Mouse (Mus musculus): ENCODE data around the gene Swt1. TPM values are rescaled to one million over a fixed set of nuclear protein-coding genes. Genes with fewer than 3 reads are reported as not detected.
"Not testable (repeated sequence)": the region's sequence is repeated elsewhere in the genome, so short reads cannot be mapped to it uniquely, and the experiment has no call there.

Gene Swt1
- polyA plus RNA-seq, 1 experiment: 15.6 TPM

DNA sequence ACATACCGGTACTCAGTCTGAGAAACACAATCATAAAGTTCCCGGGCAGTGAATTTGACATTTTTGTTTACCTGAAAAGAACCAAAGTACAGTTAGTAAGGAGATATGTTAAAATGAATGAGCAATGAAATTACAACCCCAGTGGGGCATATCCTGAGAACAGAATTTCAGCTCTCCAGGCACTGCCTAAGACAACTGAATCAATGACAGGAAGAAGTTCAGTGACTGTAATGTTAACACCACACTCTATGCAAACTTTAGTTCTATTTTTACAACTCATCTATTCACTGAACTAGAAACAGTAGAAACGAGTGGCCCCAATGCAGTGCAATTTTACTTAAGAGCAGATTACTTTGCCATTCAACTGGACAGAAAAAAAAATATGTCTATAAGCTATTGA is 57.7 kb downstream of the Swt1 start:
- Histone ChIP-seq H3K4me3 (ENCODE audit: insufficient read depth, low read length) (no peak overlapping the region), H3K4me1 (ENCODE audit: control insufficient read depth, insufficient read depth, low read length) (peaks cover 2% of the 10 kb centered on the region; the same call in 1 of the 2 replicates), H3K27ac (ENCODE audit: insufficient read depth, low read length) (peak overlapping the region; percentile 87; the same call in 1 of the 2 replicates)
- TF ChIP-seq POLR2A (IDR thresholded peaks at IDR 0.05; ENCODE audit: low read depth, low read length) (no peak), CTCF (IDR thresholded peaks at IDR 0.05; ENCODE audit: borderline replicate concordance, insufficient read depth, low read length) (no peak)

DNA sequence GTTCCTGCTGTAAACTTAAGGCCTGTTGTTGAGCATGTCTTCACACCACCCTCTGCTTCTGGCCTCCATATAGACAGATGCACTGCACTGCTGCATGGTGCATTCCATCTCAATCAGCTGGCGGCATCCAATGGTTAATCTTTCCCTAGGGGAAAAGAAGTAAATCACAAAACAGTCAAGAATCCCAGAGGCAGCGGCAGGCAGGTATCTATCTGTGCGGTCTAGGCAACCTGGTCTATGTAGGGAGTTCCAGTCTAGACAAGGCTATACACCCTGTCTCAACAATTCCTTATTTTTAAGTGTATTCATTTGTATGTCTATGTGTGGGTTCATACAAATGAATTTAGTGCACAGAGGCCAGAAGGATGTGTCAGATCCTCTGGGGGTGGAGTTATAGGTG is 59.8 kb downstream of the Swt1 start:
- H3K4me3 ChIP-seq (ENCODE audit: insufficient read depth, low read length): no peak overlapping the region
- no peak overlapping the region for H3K27ac ChIP-seq (ENCODE audit: insufficient read depth, low read length)
- TF ChIP-seq CTCF (IDR thresholded peaks at IDR 0.05; ENCODE audit: borderline replicate concordance, insufficient read depth, low read length): no peak
- no peak for TF ChIP-seq POLR2A (IDR thresholded peaks at IDR 0.05; ENCODE audit: low read depth, low read length)

DNA sequence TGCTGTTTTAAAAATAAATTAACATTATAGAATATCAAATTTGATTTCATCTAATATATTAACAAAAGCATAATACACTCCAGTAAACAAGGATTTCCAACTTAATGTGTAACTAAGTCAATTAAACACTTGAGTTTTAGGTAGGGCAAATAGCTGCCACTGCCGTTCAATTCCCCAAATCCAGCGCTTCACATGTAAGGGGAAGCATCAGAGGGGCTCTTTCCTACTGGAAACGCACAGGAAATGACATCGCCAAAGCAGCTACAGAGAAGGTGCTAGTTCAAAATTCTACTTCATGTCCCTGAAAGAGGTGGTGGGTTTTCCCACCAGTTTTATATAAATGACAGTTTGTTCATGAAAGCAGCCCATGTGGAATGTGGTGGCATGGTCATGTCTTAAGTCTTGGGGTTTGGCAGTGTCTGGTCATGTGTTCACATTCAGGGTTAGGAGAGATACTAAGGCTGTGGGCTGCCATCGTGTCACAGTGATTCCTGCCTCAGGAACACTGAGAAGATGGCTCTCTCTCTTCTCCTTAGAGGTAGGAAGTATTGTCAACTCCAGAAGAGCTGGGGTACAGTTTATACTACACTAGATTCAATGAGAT is 60.4 kb downstream of the Swt1 start:
- H3K4me3 ChIP-seq (ENCODE audit: insufficient read depth, low read length): no peak overlapping the region
- peaks cover 2% of the 10 kb centered on the region; the same call in 1 of the 2 replicates for H3K4me1 ChIP-seq (ENCODE audit: control insufficient read depth, insufficient read depth, low read length)
- no peak for TF ChIP-seq CTCF (IDR thresholded peaks at IDR 0.05; ENCODE audit: borderline replicate concordance, insufficient read depth, low read length)
- no peak for TF ChIP-seq POLR2A (IDR thresholded peaks at IDR 0.05; ENCODE audit: low read depth, low read length)
- no peak overlapping the region for H3K27ac ChIP-seq (ENCODE audit: insufficient read depth, low read length)

More for the DNA sequence above, 59.8 kb downstream of the Swt1 start:
- H3K4me1 ChIP-seq (ENCODE audit: control insufficient read depth, insufficient read depth, low read length): peaks cover 2% of the 10 kb centered on the region; the same call in 1 of the 2 replicates

GRCm38 (mm10) chr1:151366944-151367605 is 61.2 kb downstream of the Swt1 start:
- no peak overlapping the region for H3K4me3 ChIP-seq (ENCODE audit: insufficient read depth, low read length)
- peaks cover 2% of the 10 kb centered on the region; the same call in 1 of the 2 replicates for H3K4me1 ChIP-seq (ENCODE audit: control insufficient read depth, insufficient read depth, low read length)
- TF ChIP-seq CTCF (IDR thresholded peaks at IDR 0.05; ENCODE audit: borderline replicate concordance, insufficient read depth, low read length): no peak
- no peak for TF ChIP-seq POLR2A (IDR thresholded peaks at IDR 0.05; ENCODE audit: low read depth, low read length)
- H3K27ac ChIP-seq (ENCODE audit: insufficient read depth, low read length): no peak overlapping the region

DNA sequence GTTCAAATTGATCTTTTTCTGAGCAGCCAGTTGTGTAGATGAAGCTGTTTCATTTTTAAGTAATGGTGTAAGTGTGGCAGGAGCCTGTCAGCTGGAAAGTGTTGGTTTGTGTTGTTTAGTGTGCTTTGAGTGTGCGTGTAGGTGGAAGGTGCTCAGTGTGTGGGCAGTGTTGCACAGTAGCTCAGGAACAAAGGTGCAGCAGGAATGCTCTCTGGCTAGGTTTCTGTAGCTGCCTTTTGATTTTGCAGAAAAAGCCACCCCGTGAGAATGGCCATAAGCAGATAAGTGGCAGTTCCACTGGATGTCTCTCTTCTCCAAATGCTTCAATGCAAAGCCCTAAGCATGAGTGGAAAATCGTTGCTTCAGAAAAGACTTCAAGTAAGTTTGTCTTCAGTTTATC is 68.9 kb downstream of the Swt1 start:
- Histone ChIP-seq H3K27ac (ENCODE audit: insufficient read depth, low read length) (no peak overlapping the region), H3K4me3 (ENCODE audit: insufficient read depth, low read length) (no peak overlapping the region), H3K4me1 (ENCODE audit: control insufficient read depth, insufficient read depth, low read length) (no peaks in the 10 kb centered on the region)
- no peak for TF ChIP-seq POLR2A (IDR thresholded peaks at IDR 0.05; ENCODE audit: low read depth, low read length)
- no peak for TF ChIP-seq CTCF (IDR thresholded peaks at IDR 0.05; ENCODE audit: borderline replicate concordance, insufficient read depth, low read length)

- TF ChIP-seq POLR2A (IDR thresholded peaks at IDR 0.05; ENCODE audit: low read depth, low read length) (no peak), CTCF (IDR thresholded peaks at IDR 0.05; ENCODE audit: borderline replicate concordance, insufficient read depth, low read length) (no peak)
- H3K27ac ChIP-seq (ENCODE audit: insufficient read depth, low read length): no peak overlapping the region
- H3K4me3 ChIP-seq (ENCODE audit: insufficient read depth, low read length): no peak overlapping the region
- no peaks in the 10 kb centered on the region for H3K4me1 ChIP-seq (ENCODE audit: control insufficient read depth, insufficient read depth, low read length)
These were observed 72.3 kb downstream of the Swt1 start for GRCm38 (mm10) chr1:151355994-151356393.

DNA sequence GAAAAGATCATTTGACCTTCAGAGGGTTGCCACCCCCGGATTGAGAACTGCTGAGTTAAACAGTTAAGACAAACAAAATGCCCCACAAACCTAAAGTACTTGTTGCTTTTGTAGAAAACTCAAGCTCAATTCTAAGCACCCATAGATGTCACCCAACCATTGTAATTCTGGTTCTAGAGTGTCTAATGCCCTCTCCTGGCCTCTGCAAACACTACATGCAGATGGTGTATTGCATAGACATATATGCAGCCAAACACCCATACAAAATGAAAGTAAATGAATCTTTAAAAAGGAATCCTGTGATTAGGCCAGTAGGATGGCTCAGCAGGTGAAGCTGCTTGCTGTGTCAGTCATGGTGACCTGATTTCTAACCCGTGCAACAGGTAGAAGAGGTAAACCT is 75.3 kb downstream of the Swt1 start:
- no peak overlapping the region for H3K27ac ChIP-seq (ENCODE audit: insufficient read depth, low read length)
- TF ChIP-seq CTCF (IDR thresholded peaks at IDR 0.05; ENCODE audit: borderline replicate concordance, insufficient read depth, low read length) (no peak), POLR2A (IDR thresholded peaks at IDR 0.05; ENCODE audit: low read depth, low read length) (no peak)
- no peaks in the 10 kb centered on the region; the same call in 1 of the 2 replicates for H3K4me1 ChIP-seq (ENCODE audit: control insufficient read depth, insufficient read depth, low read length)
- no peak overlapping the region for H3K4me3 ChIP-seq (ENCODE audit: insufficient read depth, low read length)

GRCm38 (mm10) chr1:151348293-151348692 is 80.0 kb downstream of the Swt1 start:
- not testable (repeated sequence) for H3K4me1 ChIP-seq (ENCODE audit: control insufficient read depth, insufficient read depth, low read length); H3K4me3 ChIP-seq (ENCODE audit: insufficient read depth, low read length); H3K27ac ChIP-seq (ENCODE audit: insufficient read depth, low read length)

DNA sequence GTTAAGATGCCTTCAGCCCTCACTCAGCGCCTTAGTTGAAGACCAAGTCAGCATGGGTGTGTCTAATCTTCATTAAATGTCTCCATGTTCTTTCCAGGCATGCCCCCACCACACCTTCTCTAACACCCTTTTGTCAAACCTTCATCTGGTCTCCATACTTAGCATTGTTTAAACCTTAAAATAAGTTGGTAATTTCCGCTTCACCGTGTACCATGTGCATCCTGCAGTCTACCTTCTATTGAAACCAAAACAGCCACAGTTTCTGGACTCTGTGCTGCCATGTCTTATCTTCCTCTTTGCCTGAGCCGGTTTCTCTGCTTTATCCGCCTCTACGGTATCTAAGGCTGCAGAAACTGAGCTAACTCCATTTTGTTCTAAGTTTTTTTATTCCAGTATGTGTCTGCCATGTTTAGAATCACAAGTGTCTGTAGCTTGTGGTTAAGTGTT is 81.6 kb downstream of the Swt1 start:
- H3K27ac ChIP-seq (ENCODE audit: insufficient read depth, low read length): no peak overlapping the region
- H3K4me3 ChIP-seq (ENCODE audit: insufficient read depth, low read length): peak overlapping the region; percentile 20
- TF ChIP-seq CTCF (IDR thresholded peaks at IDR 0.05; ENCODE audit: borderline replicate concordance, insufficient read depth, low read length): no peak
- TF ChIP-seq POLR2A (IDR thresholded peaks at IDR 0.05; ENCODE audit: low read depth, low read length): no peak
- H3K4me1 ChIP-seq (ENCODE audit: control insufficient read depth, insufficient read depth, low read length): peaks cover 4% of the 10 kb centered on the region

DNA sequence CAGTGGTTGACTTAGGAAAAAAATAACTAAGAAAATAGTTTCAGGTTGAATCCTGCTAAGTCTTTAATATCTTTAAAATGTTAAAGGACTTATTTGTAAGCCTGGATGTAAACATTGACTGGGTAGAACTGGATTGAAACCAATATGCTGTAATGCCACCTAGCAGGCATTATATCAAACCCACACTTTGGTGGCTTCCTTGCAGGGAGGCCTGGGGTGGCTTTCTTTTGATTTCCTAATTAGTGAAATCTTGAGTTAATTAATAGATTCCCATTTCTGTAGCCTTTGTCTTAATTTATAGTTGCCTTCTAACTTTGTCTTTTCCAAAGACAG is 82.4 kb downstream of the Swt1 start:
- H3K4me3 ChIP-seq (ENCODE audit: insufficient read depth, low read length): peak overlapping the region; percentile 69
- H3K4me1 ChIP-seq (ENCODE audit: control insufficient read depth, insufficient read depth, low read length): peaks cover 4% of the 10 kb centered on the region
- TF ChIP-seq CTCF (IDR thresholded peaks at IDR 0.05; ENCODE audit: borderline replicate concordance, insufficient read depth, low read length) (no peak), POLR2A (IDR thresholded peaks at IDR 0.05; ENCODE audit: low read depth, low read length) (no peak)
- no peak overlapping the region for H3K27ac ChIP-seq (ENCODE audit: insufficient read depth, low read length)

Data from embryonic fibroblast, embryonic 13.5 days (primary cell).